Mouse (Mus musculus) cerebellum, adult (tissue): Measurements from ENCODE around the gene Map2k1.

Source experiments
- ATAC-seq: cut with Nextera tagmentation; 2 replicates; pipeline ENCODE4 v1.9.2; 2017; ENCODE audit warnings: mild to moderate bottlenecking, moderate library complexity, mixed read lengths; ENCODE audit not compliant: insufficient number of reproducible peaks, low FRiP score, low TSS enrichment

Map2k1 gene

DNA sequence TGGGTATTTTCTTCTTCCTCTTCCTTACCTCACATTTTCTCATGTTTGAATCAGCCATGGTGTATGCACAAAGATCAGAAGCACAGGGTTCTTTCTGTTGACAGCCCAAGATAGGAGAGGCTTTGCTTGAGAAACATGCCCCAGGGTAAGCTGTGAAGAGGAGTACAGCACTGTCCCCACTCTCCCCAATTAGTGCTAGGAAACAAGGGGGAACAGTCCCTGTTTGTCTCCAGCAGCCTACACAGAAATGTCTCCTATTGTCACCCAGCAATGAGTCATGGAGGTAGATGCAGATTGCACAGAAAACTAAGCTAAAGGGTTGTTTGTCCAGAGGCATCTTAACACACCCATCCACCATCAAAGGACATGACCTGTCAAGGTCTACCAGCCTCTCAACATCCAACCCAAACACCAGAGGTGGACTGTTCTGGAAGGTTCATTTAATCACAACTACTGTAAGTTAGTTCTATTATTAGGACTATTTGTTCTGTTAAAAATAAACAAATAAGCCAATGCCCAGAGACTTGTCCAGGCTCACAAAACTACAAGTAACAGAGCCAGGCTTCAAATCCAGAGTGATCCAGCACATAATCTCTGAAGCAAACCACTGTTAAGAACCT is 3.2 kb downstream of the Map2k1 start:
- no peak for ATAC-seq

DNA sequence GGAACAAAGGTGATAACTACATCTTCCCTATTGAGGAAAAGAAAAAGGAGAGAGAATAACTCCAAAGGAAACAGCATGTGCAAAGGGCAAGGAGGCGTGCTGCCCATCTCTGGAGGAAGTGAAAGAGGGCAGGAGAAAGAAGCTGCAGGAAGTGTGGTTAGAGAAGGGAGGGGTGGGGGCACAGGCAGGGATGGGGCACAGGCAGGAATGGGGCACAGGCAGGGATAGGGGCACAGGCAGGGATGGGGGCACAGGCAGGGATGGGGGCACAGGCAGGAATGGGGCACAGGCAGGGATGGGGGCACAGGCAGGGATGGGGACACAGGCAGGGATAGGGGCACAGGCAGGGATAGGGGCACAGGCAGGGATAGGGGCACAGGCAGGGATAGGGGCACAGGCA is 4.1 kb downstream of the Map2k1 start:
- ATAC-seq: no peak

DNA sequence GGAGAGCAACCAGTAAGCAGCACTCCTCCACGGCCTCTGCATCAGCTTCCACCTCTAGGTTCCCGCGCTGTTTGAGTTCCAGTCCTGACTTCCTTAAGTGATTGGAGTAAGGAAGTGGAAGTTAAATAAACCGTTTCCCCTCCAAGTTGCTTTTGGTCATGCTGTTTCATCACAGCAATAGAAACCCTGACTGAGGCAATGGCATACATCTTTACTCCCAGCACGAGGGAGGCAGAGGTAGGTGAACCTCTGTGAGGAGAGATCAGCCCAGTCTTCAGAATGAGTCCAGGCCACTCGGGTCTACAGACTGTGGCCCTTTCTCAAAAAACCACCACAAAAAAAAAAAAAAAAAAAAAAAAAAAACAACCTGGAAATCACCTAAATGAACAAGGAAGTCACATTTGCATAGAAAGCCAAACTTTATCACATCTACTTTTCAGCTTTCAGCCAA is 11.0 kb downstream of the Map2k1 start:
- ATAC-seq: no peak

DNA sequence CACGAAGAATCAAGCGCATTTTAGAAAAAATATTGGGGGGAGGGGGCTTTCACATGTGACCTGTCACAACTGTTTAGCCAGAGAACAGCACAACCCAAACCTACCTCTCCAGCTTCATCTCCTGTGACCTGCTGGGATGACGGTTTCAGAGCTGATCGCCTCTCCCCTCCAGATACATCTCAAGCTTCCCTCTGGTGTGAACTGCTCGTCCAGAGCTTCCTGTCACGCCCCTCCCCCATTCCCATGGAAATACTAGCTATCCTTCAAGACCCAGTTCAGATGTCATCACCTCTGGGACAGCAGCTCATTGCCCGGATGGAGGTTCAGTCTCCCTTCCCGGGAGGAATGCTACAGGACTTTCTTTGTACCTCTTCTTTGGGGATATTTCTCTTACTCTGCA is 12.8 kb downstream of the Map2k1 start:
- ATAC-seq: no peak

DNA sequence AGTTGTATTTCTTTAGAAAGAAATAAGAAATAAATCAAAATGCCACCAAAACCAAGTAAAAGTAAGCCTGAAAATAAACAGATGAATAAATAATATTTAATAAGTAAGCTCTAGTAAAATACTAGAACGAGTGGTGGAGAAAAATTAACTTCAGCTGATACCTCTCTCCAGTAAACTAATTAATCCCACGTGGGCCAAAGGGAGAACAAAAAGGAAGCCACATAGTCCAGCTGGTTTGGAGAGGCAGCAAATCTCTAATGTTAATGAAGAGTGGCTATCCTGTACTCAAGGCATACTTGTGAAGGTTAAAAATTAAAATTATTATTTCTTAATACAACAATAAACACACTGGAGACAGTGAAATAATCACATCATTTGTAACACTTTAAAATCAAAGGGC is 13.3 kb downstream of the Map2k1 start:
- ATAC-seq: no peak

DNA sequence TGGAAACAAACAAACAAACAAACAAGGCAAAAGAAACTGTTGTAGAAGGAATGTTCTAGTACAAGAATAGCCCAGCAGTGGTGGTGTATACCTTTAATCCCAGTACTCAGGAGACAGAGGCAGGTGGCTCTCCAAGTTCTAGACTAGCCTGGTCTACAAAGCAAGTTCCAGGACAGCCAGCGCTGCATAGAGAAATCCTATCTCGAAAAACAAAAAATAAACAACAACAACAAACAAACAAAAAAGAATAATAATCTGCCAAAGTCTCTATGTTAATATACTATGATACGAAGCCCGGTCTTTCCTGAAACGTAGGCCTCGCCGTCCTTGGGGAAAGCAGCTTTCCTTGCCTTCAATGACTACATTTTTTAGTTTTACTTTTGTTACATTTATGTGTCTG is 17.4 kb downstream of the Map2k1 start:
- ATAC-seq: no peak

DNA sequence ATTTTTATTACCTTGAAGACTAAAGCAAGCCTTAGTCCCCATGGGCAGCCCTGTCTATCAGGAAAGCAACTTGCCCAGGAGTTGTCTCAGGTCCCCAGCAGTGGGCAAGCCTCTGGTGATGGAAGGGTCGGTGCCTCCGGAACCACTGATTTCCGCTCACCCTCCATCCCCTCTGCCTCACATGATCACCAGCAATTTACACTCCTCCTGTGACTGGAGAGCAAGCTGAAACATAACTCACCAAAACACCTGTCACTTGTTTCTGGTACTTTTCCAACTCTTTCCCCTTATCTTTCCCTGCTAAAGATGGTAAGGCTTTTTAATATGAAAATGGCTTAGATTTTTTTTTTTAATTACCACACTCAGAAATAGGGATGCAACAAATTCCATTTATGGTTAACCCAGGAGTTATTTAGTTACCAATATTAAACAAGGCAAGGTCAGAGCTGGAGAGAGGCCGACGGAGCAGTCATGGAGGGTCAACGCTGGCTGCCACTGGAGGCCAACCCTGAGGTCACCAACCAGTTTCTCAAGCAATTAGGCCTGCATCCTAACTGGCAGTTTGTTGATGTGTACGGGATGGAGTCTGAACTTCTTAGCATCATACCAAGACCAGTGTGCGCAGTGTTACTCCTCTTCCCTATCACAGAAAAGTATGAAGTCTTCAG is 18.5 kb downstream of the Map2k1 start, which contains the start of gene Uchl4:
Gene Uchl4 (plus strand): TSS at position 434 of the 668 bp plus-strand sequence.
- ATAC-seq: no peak

DNA sequence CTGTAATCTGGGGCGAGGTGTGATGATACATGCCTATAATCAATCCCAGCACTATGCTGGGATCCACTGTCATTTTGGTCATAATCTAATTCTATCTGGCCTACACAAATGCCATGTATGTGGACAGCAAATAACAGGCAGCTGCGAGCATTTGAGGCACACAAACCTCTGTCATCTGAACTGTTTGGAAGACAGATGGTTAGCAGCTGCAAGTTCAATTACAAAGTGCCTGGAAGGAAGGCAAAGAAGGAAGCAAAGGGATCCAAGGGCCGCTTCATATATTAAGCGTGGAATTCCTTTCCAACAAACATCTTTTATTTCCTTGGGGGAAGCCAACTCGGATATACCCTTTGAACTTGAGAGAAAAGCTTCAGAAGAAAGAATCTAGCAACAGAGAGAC is 19.8 kb downstream of the Map2k1 start:
- no peak for ATAC-seq

DNA sequence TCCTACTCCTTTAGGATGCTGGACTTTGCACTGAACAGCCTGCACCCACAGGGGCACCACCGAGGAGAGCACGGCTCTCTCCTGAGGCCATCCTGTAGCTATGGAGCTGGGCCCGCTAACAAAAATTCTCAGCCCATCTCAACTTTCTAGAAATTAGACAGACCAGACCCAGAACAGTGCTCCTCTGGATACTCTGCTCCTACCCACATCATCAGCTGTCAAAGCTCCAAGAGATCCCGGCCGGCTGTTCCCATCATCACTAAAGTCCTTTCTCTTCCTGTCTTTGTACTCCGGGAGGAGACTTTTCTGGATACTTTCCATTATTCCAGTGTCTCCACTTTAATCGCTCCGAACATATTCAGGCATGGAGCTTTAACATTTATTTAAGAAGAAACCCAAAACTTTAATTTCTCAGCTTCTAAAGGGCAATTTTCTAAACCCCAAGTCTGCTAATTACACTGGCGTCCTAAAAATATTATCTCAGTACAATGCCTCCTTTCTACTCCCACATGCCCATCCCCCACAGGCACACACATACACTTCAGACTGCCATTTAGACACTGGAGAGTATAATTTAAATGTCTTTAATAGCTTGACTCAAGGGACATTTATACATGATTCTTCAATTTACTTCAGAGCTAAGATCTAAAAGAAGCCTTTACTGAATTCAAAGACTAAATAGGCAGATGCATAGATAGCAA is 21.0 kb downstream of the Map2k1 start:
- ATAC-seq: no peak

DNA sequence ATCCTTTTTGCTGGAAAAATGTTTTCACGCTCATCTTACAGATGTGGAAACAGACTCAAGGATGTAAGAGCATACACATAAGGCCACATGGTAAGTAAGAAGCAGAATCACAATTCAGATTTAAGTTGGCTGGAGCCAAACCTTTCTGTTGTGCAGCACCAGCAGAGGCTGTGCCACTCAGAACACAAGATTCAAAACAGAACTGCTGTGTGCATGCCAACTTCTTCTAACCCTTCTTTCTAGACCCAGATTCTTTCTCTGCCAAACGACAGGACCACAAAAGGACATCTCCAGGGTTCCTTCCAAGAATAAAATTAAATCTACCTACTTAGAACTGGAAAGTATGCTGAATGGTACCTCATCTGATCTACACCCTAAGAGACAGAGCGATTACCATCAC is 21.8 kb downstream of the Map2k1 start:
- ATAC-seq: no peak

DNA sequence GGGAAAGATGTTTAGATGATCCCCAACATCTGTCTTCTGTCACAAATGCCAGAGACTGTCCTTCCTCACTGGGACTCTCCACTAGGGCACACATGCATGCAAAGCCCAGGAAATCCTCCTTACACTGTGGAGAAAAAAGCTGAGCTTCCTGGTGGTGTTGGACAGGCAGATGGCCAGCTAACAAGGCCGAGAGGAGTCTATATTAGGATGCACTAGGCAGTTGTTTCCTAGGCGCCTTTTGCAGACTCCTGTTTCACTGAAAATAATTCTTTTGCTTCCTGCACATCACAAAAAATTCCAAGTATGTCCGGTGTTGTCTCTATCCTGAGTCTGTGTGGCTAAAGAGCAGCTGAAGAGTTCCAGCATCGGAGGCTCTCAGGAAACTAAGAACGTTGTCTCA is 22.3 kb downstream of the Map2k1 start:
- no peak for ATAC-seq

DNA sequence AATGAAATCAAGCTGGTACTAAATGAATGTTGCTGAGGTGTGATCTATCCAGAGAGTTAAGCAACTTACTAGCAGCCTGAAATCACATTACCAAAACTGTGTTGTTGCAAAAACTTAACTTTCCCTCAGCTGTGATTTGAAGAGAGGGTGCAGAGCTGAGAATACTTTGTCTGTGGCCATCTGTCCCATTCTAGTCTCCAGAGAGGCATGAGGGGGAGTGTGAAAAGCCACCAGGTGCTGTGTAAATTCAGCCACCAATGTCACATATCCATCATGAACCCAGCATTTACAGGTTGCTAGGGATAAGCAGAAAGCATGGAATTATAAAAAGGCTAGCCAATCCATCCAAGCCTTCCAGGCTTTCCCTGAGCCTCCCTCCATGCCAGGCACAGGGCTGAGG is 24.5 kb downstream of the Map2k1 start:
- ATAC-seq: no peak

DNA sequence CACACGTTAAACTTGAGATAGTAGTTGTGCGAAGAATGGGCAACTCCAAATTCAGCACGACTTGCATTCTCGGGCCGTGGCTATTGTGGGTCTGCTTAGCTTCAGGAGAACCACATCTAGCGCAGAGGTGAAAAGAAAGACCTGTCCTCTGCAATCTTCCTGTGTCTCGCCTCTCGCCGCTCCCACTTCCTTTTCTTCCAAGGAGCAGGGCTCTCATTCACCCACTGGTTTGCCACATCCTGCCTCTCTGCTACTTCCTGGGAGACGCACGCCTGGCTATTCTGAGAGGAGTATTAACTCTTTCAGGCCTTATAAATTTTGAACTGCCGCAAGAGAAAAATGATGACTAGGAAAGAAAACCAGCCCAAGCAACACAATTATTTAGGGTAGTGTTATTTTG is 25.7 kb downstream of the Map2k1 start:
- ATAC-seq: no peak

DNA sequence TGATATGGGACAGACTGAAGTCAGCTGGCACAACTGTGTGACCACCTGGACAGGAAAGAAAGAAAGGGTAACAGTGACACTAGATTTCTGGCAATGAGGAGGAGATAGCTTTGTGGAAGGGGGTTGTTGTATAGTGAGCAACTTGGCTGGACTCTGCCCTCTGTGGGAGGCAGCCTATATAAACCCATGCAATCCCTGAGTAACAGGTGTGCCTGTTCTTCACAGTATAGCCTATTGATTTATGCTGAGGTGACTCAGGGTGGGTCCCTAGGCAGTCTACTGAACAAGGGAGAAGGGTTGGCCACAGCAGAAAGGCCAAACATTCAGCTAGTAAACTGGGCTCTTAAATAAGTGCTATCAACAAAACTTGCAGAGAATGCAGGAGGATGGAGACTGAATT is 27.6 kb downstream of the Map2k1 start:
- ATAC-seq: no peak

DNA sequence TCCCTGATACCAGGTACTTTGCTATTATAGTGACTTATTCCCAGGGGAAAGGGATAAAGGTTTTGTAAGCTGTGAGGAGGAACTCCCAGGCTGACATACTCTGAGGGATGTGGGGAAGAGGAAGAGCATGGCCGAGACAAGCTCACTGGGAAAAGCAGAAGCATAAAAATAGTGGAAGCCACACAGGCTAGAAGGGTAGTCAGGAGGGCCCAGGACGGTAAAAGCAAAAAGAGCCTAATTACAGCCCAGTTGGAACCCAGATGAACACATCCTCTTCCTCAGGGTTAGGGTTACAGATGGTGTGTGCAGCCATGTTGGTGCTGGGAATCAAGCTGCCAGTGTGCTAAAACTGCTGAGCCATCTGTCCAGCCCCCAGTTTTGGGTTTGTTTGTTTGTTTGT is 31.3 kb downstream of the Map2k1 start:
- ATAC-seq: no peak

DNA sequence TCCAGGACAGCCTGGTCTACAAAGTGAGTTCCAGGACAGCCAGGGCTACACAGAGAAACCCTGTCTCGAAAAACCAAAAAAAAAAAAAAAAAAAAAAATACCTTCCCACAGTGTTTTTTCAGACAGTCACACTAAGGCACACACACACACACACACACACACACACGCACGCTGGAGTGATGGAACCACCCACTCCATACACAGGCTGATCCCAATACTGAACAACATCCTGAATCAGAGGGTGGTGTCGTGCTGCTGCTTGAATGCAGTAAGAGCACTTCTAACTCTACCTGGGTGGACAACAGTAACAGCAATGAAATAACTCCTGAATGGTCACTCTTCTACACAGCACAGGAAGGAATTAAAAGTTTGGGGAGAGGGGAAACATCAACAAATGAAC is 32.0 kb downstream of the Map2k1 start:
- ATAC-seq: no peak

DNA sequence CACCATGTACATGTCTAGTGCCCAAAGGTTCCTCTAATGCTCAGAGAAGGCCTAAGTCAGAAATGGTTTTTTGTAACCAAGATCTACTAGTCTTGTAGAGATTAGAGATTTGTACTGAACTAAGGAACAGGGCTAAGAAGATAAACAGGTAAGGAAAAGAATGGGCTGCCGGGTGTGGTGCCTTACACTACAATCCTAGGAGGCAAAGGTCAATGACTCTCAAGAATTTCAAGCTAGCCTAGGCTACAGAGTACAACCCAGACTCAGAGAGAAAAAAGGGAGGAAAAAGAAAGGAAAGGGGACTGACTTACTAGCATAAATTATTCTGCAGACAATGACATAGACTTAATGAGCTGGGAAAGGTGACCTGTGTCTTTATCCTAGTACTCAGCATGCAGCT is 32.8 kb downstream of the Map2k1 start:
- no peak for ATAC-seq

DNA sequence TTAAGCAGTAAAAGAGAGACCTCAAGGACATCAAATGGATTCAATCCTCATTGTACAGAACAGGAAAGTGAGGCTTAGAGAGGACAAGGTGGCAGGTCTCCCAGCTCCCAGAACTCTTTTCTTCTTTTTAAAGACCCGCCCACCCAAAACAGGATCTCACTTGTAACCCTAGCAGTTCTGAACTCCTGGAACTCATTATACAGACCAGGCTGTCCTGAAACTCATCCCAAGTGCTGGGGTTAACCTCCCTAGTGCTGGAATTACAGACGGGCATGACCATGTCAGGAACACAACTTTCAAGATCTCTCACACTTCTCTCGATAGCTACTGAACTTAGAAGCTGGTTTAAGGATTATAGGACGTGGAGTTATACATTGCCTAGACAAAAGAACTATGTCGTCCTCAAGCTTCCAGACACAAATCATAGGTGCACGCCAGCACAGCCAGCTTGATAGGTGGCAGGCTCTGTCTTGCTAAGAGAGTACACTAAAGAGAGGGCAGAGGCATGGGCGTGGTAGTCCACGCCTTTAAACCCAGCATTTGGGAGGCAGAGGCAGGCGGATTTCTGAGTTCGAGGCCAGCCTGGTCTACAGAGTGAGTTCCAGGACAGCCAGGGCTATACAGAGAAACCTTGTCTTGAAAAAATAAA is 33.5 kb downstream of the Map2k1 start:
- no peak for ATAC-seq

DNA sequence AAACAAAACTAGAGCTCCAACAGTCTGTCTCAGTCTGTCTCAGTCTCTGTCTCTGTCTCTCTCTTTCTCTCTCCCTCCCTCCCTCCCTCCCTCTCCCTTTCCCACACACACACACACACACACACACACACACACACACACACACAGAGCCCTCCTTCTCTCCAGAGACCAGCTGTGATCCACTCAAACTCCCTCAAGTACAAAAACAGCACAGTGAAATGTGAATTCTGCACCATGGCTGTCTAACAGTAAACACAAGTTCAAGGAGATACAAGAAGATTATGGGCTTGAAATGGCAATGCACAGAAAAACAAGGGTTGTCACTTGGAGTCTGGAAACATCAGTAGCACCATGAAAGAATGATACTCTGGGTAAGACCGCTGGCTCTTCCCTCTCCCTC is 34.1 kb downstream of the Map2k1 start:
- ATAC-seq: no peak

DNA sequence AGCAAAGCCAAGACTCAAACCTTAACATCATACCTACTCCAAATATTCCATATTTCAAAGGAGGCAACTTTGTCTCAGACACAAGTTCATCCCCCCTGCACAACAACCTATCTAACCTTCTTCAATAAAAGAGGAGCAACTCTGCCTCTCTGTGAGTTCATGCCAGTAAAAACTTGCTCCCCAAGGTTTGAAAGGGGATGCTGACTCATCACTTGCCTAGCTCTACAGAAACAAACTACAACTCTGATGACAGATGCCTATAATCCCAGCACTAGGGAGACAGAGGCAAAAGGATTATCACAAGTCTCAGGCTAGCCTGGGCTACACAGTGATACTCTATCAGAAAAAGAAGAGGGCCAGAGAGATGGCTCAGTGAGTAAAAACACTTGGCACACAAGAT is 35.5 kb downstream of the Map2k1 start:
- ATAC-seq: no peak

DNA sequence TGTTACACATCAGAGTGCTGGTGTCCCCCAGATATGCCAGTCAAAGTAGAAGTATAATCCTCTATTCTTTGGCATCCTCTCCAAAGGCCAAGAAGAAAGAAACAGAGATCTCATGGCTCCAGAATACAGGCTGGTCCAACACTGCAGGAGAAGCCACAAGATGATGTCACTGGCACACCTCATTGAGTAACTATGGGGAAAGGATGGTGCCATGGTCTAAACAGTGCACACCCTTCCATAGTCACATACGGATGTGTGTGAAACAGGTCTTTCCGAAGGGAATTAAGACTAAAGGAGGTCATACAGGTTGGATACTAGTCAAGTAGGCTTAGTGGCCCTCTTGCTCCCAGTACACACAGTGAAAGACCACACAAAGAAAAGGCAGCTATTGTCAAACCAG is 36.8 kb downstream of the Map2k1 start:
- ATAC-seq: no peak
